Mouse (Mus musculus) embryonic facial prominence, embryonic 14.5 days (tissue): ENCODE data around the gene Krt73. TPM values are rescaled to one million over a fixed set of nuclear protein-coding genes. Genes with fewer than 3 reads are reported as not detected.

ENCODE experiments used
- polyA plus RNA-seq: library from polyadenylated mRNA; unstranded; fragments of >200 nt; fragmentation: Nextera tagmentation; extraction: Ambion mirVana; gene quantifications from 2 replicates; pipeline ENCODE4 v1.2.1, GENCODE M21; 2014

The Krt73 gene
- polyA plus RNA-seq, 1 experiment from 2014 or later: 3.3 TPM

Other genes starting within 250 kb of the Krt73 start
- gene Krt90, start 239.4 kb downstream of the Krt73 start, polyA plus RNA-seq: 0.31 and 0.50 TPM in 2 replicates
- gene Krt75, start 228.4 kb downstream of the Krt73 start, polyA plus RNA-seq: 2.2 and 2.3 TPM in 2 replicates
- gene Gm5414, start 174.2 kb downstream of the Krt73 start, polyA plus RNA-seq: not detected in 2 replicates
- gene Gm5478, start 155.0 kb downstream of the Krt73 start, polyA plus RNA-seq: not detected in 2 replicates
- 0.16 and 1.2 TPM in 2 replicates for gene Krt6b, start 122.1 kb downstream of the Krt73 start, polyA plus RNA-seq
- gene Krt6a, start 108.0 kb downstream of the Krt73 start, polyA plus RNA-seq: 34.9 and 120 TPM in 2 replicates
- gene Krt5, start 89.4 kb downstream of the Krt73 start, polyA plus RNA-seq: 142 and 153 TPM in 2 replicates
- 9.3 and 14.3 TPM in 2 replicates for gene Krt71, start 59.2 kb downstream of the Krt73 start, polyA plus RNA-seq
- 0.51 and 0.81 TPM in 2 replicates for gene Krt72, start 15.9 kb downstream of the Krt73 start, polyA plus RNA-seq
- 0.10 TPM in 1 of 2 replicates, not detected in the other for gene Krt2, start 15.8 kb upstream of the Krt73 start, polyA plus RNA-seq
- gene Krt1, start 48.4 kb upstream of the Krt73 start, polyA plus RNA-seq: 67.2 and 111 TPM in 2 replicates
- gene Krt77, start 67.4 kb upstream of the Krt73 start, polyA plus RNA-seq: 14.6 and 20.3 TPM in 2 replicates
- 0.31 and 0.68 TPM in 2 replicates for gene Krt76, start 90.6 kb upstream of the Krt73 start, polyA plus RNA-seq
- 66.3 and 145 TPM in 2 replicates for gene Krt4, start 122.4 kb upstream of the Krt73 start, polyA plus RNA-seq
- 8.9 and 9.2 TPM in 2 replicates for gene Krt79, start 138.0 kb upstream of the Krt73 start, polyA plus RNA-seq
- gene Krt78, start 151.9 kb upstream of the Krt73 start, polyA plus RNA-seq: 0.25 and 1.7 TPM in 2 replicates
- 69.1 and 105 TPM in 2 replicates for gene Krt8, start 202.1 kb upstream of the Krt73 start, polyA plus RNA-seq
- gene Krt18, start 225.8 kb upstream of the Krt73 start, polyA plus RNA-seq: 61.0 and 70.0 TPM in 2 replicates